Mouse (Mus musculus): ENCODE data around the gene Icam5.

DNA sequence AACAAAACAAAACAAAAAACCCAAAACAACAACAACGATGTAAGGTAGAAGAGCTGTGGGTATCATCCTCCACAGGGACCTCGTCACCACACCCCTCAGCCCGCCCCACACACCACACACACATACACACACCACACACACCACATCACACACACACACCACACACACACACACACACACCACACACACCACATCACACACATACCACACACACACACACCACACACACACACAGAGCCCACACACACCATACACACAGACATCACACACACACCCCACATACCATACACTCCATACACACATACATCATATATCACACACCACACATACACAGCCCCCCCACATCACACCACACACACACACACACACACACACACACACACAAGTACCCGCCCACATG lies 40.3 kb upstream of the Icam5 start:
- TF ChIP-seq CTCF (conservative IDR thresholded peaks at IDR 0.05; ENCODE audit: low read length) (no peak), POU5F1 (IDR thresholded peaks at IDR 0.05; ENCODE audit: borderline replicate concordance, low read length) (no peak)

All from E14TG2a.4 (cell line).